Mouse (Mus musculus) forebrain, embryonic 11.5 days (tissue): ENCODE results near the gene Mup2. TPM values are rescaled to one million over a fixed set of nuclear protein-coding genes. Genes with fewer than 3 reads are reported as not detected.
"Not testable (repeated sequence)": the region's sequence is repeated elsewhere in the genome, so short reads cannot be mapped to it uniquely, and the experiment has no call there.

Experiments used
- ATAC-seq: fragments of 200-750 bp; cut with Nextera tagmentation; replicated peaks from 2 replicates; pipeline ENCODE4 v1.8.0; 2017; ENCODE audit warnings: moderate TSS enrichment; ENCODE audit not compliant: low FRiP score
- DNase-seq: peaks from one replicate; pipeline ENCODE4 v3.0.0-alpha.2; 2017; ENCODE audit warnings: low spot score
- H3K27ac ChIP-seq: fragments of 300-500 bp; sonication (generic); 2 replicates; pipeline ENCODE4 v1.5.1; 2014; ENCODE audit warnings: low read depth, low read length
- H3K27me3 ChIP-seq: fragments of 300-500 bp; sonication (generic); 2 replicates; pipeline ENCODE4 v1.6.1; 2014; ENCODE audit warnings: mild to moderate bottlenecking, low read length, mixed read lengths; ENCODE audit not compliant: control insufficient read depth, insufficient read depth
- H3K36me3 ChIP-seq: fragments of 300-500 bp; sonication (generic); 2 replicates; pipeline ENCODE4 v1.6.1; 2014; ENCODE audit warnings: mild to moderate bottlenecking, low read length, moderate library complexity, mixed read lengths; ENCODE audit not compliant: control insufficient read depth, insufficient read depth
- H3K4me1 ChIP-seq: fragments of 300-500 bp; sonication (generic); replicated peaks from 2 replicates; pipeline ENCODE4 v1.6.1; 2014; ENCODE audit warnings: low read length, mixed read lengths; ENCODE audit not compliant: control insufficient read depth, insufficient read depth
- H3K4me2 ChIP-seq: fragments of 300-500 bp; sonication (generic); 2 replicates; pipeline ENCODE4 v1.6.1; 2014; ENCODE audit warnings: low read depth, mild to moderate bottlenecking, low read length, moderate library complexity, mixed read lengths; ENCODE audit not compliant: severe bottlenecking
- H3K4me3 ChIP-seq: fragments of 300-500 bp; sonication (generic); 2 replicates; pipeline ENCODE4 v1.5.1; 2014; ENCODE audit warnings: low read depth, low read length
- H3K9ac ChIP-seq: fragments of 300-500 bp; sonication (generic); 2 replicates; pipeline ENCODE4 v1.6.1; 2014; ENCODE audit warnings: low read length
- H3K9me3 ChIP-seq: fragments of 300-500 bp; sonication (generic); 2 replicates; pipeline ENCODE4 v1.6.1; 2016; ENCODE audit warnings: low read length, mixed read lengths; ENCODE audit not compliant: control insufficient read depth
- polyA plus RNA-seq: library from polyadenylated mRNA; unstranded; fragments of >200 nt; fragmentation: Nextera tagmentation; extraction: Ambion mirVana; gene quantifications from 2 replicates; pipeline ENCODE4 v1.2.1, GENCODE M21; 2014

Mup2 gene
- polyA plus RNA-seq: not detected in 2 replicates

GRCm38 (mm10) chr4:60154189-60154588 lies at the start of gene Mup2:
Gene Mup2, minus strand, starts transcription at chr4:60154289.
- not testable (repeated sequence) for H3K9me3 ChIP-seq, H3K27me3 ChIP-seq, H3K4me1 ChIP-seq, DNase-seq, ATAC-seq, H3K27ac ChIP-seq, H3K4me2 ChIP-seq, H3K36me3 ChIP-seq, H3K4me3 ChIP-seq, H3K9ac ChIP-seq

Other genes starting within 250 kb of the Mup2 start
- not detected in 2 replicates for gene Slc46a2, start 239.2 kb downstream of the Mup2 start, polyA plus RNA-seq
- gene Mup4, start 193.6 kb downstream of the Mup2 start, polyA plus RNA-seq: not detected in 2 replicates
- gene Mup6, start 190.0 kb downstream of the Mup2 start, polyA plus RNA-seq: not detected in 2 replicates
- gene Mup7, start 83.8 kb downstream of the Mup2 start, polyA plus RNA-seq: not detected in 2 replicates
- gene Mup8, start 68.3 kb upstream of the Mup2 start, polyA plus RNA-seq: not detected in 2 replicates